Mouse (Mus musculus) myocyte (in vitro differentiated cells): ENCODE data around the gene Sema3b. TPM values are rescaled to one million over a fixed set of nuclear protein-coding genes. Genes with fewer than 3 reads are reported as not detected.
"Not testable (repeated sequence)": the region's sequence is repeated elsewhere in the genome, so short reads cannot be mapped to it uniquely, and the experiment has no call there.

ENCODE experiments used
- H3K27me3 ChIP-seq: one replicate; pipeline ENCODE4 v1.6.1; 2011; ENCODE audit not compliant: control insufficient read depth, insufficient read depth, insufficient read length
- H3K36me3 ChIP-seq: one replicate; pipeline ENCODE4 v1.6.1; 2011; ENCODE audit not compliant: control insufficient read depth, insufficient read depth
- H3K4me2 ChIP-seq: one replicate; pipeline ENCODE4 v1.6.1; 2011; ENCODE audit warnings: low read depth, control low read depth
- H3K4me3 ChIP-seq: one replicate; pipeline ENCODE4 v1.5.1; 2011; ENCODE audit warnings: mild to moderate bottlenecking, control low read depth, moderate library complexity
- H3K79me2 ChIP-seq: one replicate; pipeline ENCODE4 v1.6.1; 2011; ENCODE audit not compliant: control insufficient read depth, insufficient read depth
- H3ac ChIP-seq: one replicate; pipeline ENCODE4 v1.6.1; 2011; ENCODE audit not compliant: control insufficient read depth, insufficient read length
- CEBPB ChIP-seq: IDR thresholded peaks from 2 replicates; pipeline ENCODE4 v1.6.1; 2011; ENCODE audit warnings: mild to moderate bottlenecking, moderate library complexity; ENCODE audit not compliant: poor library complexity, insufficient read depth, severe bottlenecking
- E2F4 ChIP-seq: IDR thresholded peaks from one replicate; pipeline ENCODE4 v1.6.1; 2011; ENCODE audit warnings: mild to moderate bottlenecking, control low read depth, moderate library complexity; ENCODE audit not compliant: insufficient read depth
- MAX ChIP-seq: IDR thresholded peaks from one replicate; pipeline ENCODE4 v1.6.1; 2011; ENCODE audit warnings: low read depth, mild to moderate bottlenecking, control low read depth
- MYOD1 ChIP-seq, 3 experiments: IDR thresholded peaks; one replicate each; pipeline ENCODE4 v1.6.1; 2011; ENCODE audit warnings: control low read depth in 2 of 3, low read depth in 2 of 3, mild to moderate bottlenecking in 2 of 3, moderate library complexity in 1 of 3; ENCODE audit not compliant: insufficient read length in 2 of 3, control insufficient read depth in 1 of 3
- MYOG ChIP-seq, 3 experiments: IDR thresholded peaks; one replicate each; pipeline ENCODE4 v1.6.1; 2011; ENCODE audit warnings: control low read depth in 2 of 3, low read depth in 2 of 3, mild to moderate bottlenecking in 2 of 3; ENCODE audit not compliant: insufficient read length in 2 of 3, control insufficient read depth in 1 of 3, insufficient read depth in 1 of 3
- POLR2A ChIP-seq: IDR thresholded peaks from one replicate; pipeline ENCODE4 v1.6.1; 2011; ENCODE audit warnings: low read depth, mild to moderate bottlenecking, control low read depth, moderate library complexity; ENCODE audit not compliant: insufficient read length
- POLR2AphosphoS2 ChIP-seq: IDR thresholded peaks from one replicate; pipeline ENCODE4 v1.6.1; 2011; ENCODE audit warnings: low read depth, control low read depth; ENCODE audit not compliant: insufficient read length
- REST ChIP-seq: IDR thresholded peaks from one replicate; pipeline ENCODE4 v1.6.1; 2011; ENCODE audit warnings: mild to moderate bottlenecking, control low read depth, moderate library complexity; ENCODE audit not compliant: insufficient read depth, insufficient read length
- SRF ChIP-seq: IDR thresholded peaks from one replicate; pipeline ENCODE4 v1.6.1; 2011; ENCODE audit warnings: low read depth; ENCODE audit not compliant: control insufficient read depth, insufficient read length
- TCF12 ChIP-seq: IDR thresholded peaks from one replicate; pipeline ENCODE4 v1.6.1; 2011; ENCODE audit warnings: mild to moderate bottlenecking, control low read depth; ENCODE audit not compliant: poor library complexity, insufficient read depth, severe bottlenecking
- TCF3 ChIP-seq: IDR thresholded peaks from one replicate; pipeline ENCODE4 v1.6.1; 2011; ENCODE audit warnings: low read depth, control low read depth; ENCODE audit not compliant: insufficient read length
- USF1 ChIP-seq: IDR thresholded peaks from one replicate; pipeline ENCODE4 v1.6.1; 2011; ENCODE audit warnings: low read depth, mild to moderate bottlenecking, control low read depth, moderate library complexity
- polyA plus RNA-seq: library from polyadenylated mRNA; unstranded; fragments of >200 nt; fragmentation: generic; extraction: Trizol; gene quantifications from one replicate; pipeline ENCODE4 v1.2.1, GENCODE M21; 2012; ENCODE audit warnings: missing spikeins

The Sema3b gene
- polyA plus RNA-seq, 1 experiment, result 59.9 TPM

DNA sequence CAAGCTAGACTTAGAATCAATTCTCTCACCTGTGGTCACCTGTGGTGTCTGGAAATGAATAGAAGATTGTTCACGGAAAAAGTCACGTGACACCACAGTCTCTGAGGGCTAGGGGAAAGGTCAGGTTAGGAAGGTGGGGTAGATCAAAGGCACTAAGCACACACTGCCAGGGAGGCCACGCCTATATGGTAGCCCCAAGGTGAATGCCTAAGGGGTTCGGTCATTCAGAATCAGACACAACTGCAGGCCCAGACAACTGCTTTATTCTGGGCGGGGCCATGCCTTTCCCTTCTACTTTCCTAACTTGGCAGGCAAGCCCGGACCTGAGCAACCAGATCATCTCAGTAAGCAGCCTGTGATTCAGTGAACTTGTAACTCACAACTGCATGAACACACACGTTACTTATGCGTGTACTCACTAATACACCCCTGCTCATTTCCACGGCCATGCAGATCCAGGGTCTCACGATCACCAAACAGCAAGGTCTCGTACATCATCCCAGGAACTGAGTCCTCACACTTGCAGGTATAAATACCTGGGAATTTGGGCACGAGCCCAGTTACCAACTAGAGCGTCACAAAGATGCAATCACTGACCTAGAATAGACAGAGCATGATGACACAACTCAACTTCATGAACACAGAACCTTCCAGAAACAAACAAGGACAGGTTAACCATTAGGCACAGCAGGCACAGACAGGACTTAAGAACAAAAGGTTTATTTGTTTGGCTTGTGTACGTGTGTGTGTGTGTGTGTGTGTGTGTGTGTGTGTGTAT is 33.3 kb downstream of the Sema3b start:
- Histone ChIP-seq H3ac (no peak overlapping the region), H3K4me3 (no peak overlapping the region), H3K4me2 (no peak overlapping the region), H3K36me3 (no peaks in the 10 kb centered on the region), H3K79me2 (no peaks in the 10 kb centered on the region), H3K27me3 (no peaks in the 10 kb centered on the region)
- TF ChIP-seq POLR2A (no peak), MAX (no peak), POLR2AphosphoS2 (no peak), E2F4 (no peak), MYOG (IDR thresholded peaks at IDR 0.05; ENCODE audit: control insufficient read depth in 1 of 3, insufficient read depth in 1 of 3, insufficient read length in 2 of 3, low read depth in 2 of 3) (peak in 1 of 3 experiments; percentile 29), TCF3 (no peak), USF1 (no peak)

DNA sequence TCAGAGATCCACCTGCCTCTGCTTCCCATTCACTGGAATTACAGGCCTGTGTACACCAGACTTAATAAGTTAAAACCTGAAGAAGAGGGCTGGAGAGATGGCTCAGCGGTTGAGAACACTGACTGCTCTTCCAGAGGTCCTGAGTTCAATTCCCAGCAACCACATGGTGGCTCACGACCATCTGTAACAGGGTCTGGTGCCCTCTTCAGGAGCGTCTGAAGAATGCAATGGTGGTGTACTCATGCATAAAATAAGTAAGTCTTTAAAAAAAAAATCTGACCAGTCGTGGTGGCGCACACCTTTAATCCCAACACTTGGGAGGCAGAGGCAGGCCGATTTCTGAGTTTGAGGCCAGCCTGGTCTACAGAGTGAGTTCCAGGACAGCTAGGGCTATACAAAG is 35.3 kb downstream of the Sema3b start:
- not testable (repeated sequence) for H3K4me3 ChIP-seq, H3ac ChIP-seq, H3K4me2 ChIP-seq, H3K36me3 ChIP-seq, H3K27me3 ChIP-seq
- peaks cover 11% of the 10 kb centered on the region for H3K79me2 ChIP-seq

DNA sequence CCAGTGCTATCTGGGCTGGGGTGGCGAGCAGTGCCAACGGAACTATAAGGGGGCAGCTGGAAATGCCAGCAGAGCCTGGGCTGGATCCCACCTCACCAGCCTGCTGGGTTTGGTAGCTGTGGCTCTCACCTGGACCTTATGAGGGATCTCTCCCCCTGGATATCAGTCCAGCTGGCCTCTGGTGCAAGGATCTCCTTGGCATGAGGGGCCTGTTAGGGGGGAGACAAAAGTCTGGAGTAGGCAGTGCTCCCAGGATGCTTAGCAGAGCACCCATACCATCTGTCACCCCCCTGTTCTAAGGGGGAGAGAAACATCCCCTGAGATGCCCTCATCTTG is 36.7 kb downstream of the Sema3b start:
- H3K27me3 ChIP-seq, result no peaks in the 10 kb centered on the region
- H3ac ChIP-seq, result no peak overlapping the region
- H3K36me3 ChIP-seq, result no peaks in the 10 kb centered on the region
- H3K4me2 ChIP-seq, result no peak overlapping the region
- H3K79me2 ChIP-seq, result peaks cover 11% of the 10 kb centered on the region
- TF ChIP-seq E2F4 (no peak), POLR2A (no peak), MYOG (IDR thresholded peaks at IDR 0.05; ENCODE audit: control insufficient read depth in 1 of 3, insufficient read depth in 1 of 3, insufficient read length in 2 of 3, low read depth in 2 of 3) (no peak), USF1 (no peak), CEBPB (no peak), TCF3 (no peak)
- H3K4me3 ChIP-seq, result no peak overlapping the region

DNA sequence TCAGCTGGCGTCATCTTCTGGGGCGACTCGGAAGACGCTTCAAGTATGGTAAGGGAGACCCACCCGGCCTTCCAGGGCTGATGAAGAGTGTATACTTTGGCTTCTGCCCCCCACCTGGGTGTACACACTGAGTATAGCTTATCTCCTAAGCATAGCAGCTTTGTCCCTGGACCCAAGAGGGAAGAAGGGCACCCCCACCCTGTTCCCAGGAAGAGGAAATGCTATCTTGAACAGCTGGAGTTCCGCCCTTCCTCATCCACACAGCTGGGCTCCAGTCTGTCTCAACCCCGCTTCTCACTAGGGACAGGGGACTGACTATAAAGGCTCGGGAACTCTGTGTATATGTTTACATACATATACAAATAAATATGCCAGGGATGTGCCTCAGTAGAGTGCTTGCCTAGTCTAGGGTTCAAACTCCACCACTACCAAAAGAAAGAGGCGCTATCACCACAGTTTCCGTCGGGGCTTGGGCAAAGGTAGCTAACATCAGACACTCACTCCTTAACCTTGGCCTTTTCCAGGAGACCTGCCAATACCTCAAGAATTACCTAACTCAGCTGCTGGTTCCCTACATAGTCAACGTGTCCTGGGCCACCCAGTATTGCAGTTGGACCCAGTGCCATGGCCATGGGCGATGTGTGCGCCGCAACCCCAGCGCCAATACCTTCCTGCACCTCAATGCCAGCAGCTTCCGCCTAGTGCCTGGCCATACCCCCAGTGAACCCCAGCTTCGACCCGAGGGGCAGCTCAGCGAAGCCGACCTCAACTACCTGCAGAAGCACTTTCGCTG is 37.3 kb downstream of the Sema3b start:
- no peak overlapping the region for H3K4me3 ChIP-seq
- H3K27me3 ChIP-seq, result no peaks in the 10 kb centered on the region
- H3ac ChIP-seq, result no peak overlapping the region
- H3K36me3 ChIP-seq, result no peaks in the 10 kb centered on the region
- TF ChIP-seq POLR2A, result no peak
- TF ChIP-seq MYOD1 (IDR thresholded peaks at IDR 0.05; ENCODE audit: control insufficient read depth in 1 of 3, insufficient read length in 2 of 3, low read depth in 2 of 3), result no peak
- no peak for TF ChIP-seq REST
- TF ChIP-seq USF1, result no peak
- no peak for TF ChIP-seq POLR2AphosphoS2
- H3K4me2 ChIP-seq, result no peak overlapping the region
- peaks cover 11% of the 10 kb centered on the region for H3K79me2 ChIP-seq

DNA sequence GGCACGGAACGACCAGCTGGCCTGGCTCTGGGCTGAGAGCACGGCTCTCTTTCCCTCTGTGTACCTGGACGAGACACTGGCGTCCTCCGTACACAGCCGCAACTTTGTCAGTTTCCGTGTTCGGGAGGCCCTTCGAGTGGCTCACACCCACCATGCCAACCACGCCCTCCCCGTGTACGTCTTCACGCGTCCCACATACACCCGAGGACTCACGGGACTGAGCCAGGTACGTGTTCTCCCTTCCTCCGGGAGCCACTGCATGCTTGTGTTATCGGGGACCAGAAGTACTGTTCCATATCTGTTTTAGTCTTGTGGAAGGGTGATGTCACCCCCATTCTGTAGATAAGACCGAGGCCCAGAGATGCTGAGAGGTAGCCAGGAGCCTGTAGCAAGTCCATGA is 38.2 kb downstream of the Sema3b start:
- H3K4me2 ChIP-seq, result no peak overlapping the region
- H3K4me3 ChIP-seq, result no peak overlapping the region
- H3K79me2 ChIP-seq, result peaks cover 11% of the 10 kb centered on the region
- H3K36me3 ChIP-seq, result no peaks in the 10 kb centered on the region
- TF ChIP-seq CEBPB (no peak), REST (no peak), POLR2A (no peak), POLR2AphosphoS2 (no peak), E2F4 (no peak), MYOD1 (IDR thresholded peaks at IDR 0.05; ENCODE audit: control insufficient read depth in 1 of 3, insufficient read length in 2 of 3, low read depth in 2 of 3) (no peak), USF1 (no peak), MYOG (IDR thresholded peaks at IDR 0.05; ENCODE audit: control insufficient read depth in 1 of 3, insufficient read depth in 1 of 3, insufficient read length in 2 of 3, low read depth in 2 of 3) (no peak), TCF12 (no peak), MAX (no peak), TCF3 (no peak), SRF (no peak)
- no peaks in the 10 kb centered on the region for H3K27me3 ChIP-seq
- H3ac ChIP-seq, result no peak overlapping the region
